Mouse (Mus musculus) adrenal gland, adult 2 months (tissue): ENCODE data around the gene Mau2. TPM values are rescaled to one million over a fixed set of nuclear protein-coding genes. Genes with fewer than 3 reads are reported as not detected.
"Not testable (repeated sequence)": the region's sequence is repeated elsewhere in the genome, so short reads cannot be mapped to it uniquely, and the experiment has no call there.

ENCODE experiments used
- DNase-seq: peaks from one replicate; pipeline ENCODE4 v3.0.0; 2021
- long read RNA-seq: library from polyadenylated mRNA; stranded (forward); transcript quantifications from one replicate; pipeline ENCODE4 v2.0.0, GENCODE M21; 2021
- polyA plus RNA-seq: library from polyadenylated mRNA; depleted of rRNA; stranded (reverse); fragments of >200 nt; gene quantifications from 2 replicates; pipeline ENCODE4 v1.2.3, GENCODE M21; 2012; rRNA removed
- total RNA-seq, 2 experiments: library from RNA; stranded (reverse); gene quantifications; 2 replicates each; pipeline ENCODE4 v1.2.3; 2021

Gene Mau2
- total RNA-seq (10 to 100 TPM; 51.1 to 53.3 TPM), polyA plus RNA-seq (98.2 and 114 TPM in 2 replicates)
- long read RNA-seq, full-length matches to known transcripts: 17 of 37 reads
- long read RNA-seq, partial matches to known transcripts: 7 of 37 reads
- long read RNA-seq, other reads (novel, unspliced or antisense): 13 of 37 reads

- peak; percentile 96 for DNase-seq
These were observed at the start of gene Mau2, which contains the start of gene Sugp1 for GRCm38 (mm10) chr8:70042583-70043455. Gene Mau2 (minus strand): TSS chr8:70042734. Gene Sugp1 (plus strand): TSS chr8:70042813.

GRCm38 (mm10) chr8:70089296-70089960 lies 46.9 kb upstream of the Mau2 start:
- DNase-seq: no peak

GRCm38 (mm10) chr8:70087836-70088650 lies 45.5 kb upstream of the Mau2 start:
- peak; percentile 50 for DNase-seq

GRCm38 (mm10) chr8:70087237-70087636 lies 44.7 kb upstream of the Mau2 start:
- no peak for DNase-seq

GRCm38 (mm10) chr8:70086151-70086550 lies 43.6 kb upstream of the Mau2 start:
- DNase-seq: no peak

GRCm38 (mm10) chr8:70084191-70085065 lies 41.9 kb upstream of the Mau2 start:
- peak; percentile 21 for DNase-seq

- peak; percentile 78 for DNase-seq
These were observed 40.8 kb upstream of the Mau2 start, which contains the start of gene Hapln4 for GRCm38 (mm10) chr8:70083285-70083684. Gene Hapln4 (plus strand): TSS chr8:70083457.

- DNase-seq: no peak
These were observed 39.4 kb upstream of the Mau2 start for GRCm38 (mm10) chr8:70081976-70082375.

- DNase-seq: no peak
These were observed 31.1 kb upstream of the Mau2 start for GRCm38 (mm10) chr8:70073682-70074081.

GRCm38 (mm10) chr8:70073120-70073519 lies 30.6 kb upstream of the Mau2 start:
- no peak for DNase-seq

GRCm38 (mm10) chr8:70072441-70073069 lies 30.0 kb upstream of the Mau2 start, which contains the start of gene Tm6sf2:
Gene Tm6sf2 (plus strand): TSS chr8:70072924.
- DNase-seq: peak; percentile 61

GRCm38 (mm10) chr8:70071836-70072440 lies 29.4 kb upstream of the Mau2 start:
- no peak for DNase-seq

- no peak for DNase-seq
These were observed 15.2 kb upstream of the Mau2 start for GRCm38 (mm10) chr8:70057721-70058120.

- not testable (repeated sequence) for DNase-seq
These were observed 7.9 kb upstream of the Mau2 start for GRCm38 (mm10) chr8:70050434-70050833.

GRCm38 (mm10) chr8:70049662-70050061 lies 7.1 kb upstream of the Mau2 start:
- no peak for DNase-seq

- DNase-seq: no peak
These were observed 1.5 kb upstream of the Mau2 start for GRCm38 (mm10) chr8:70043996-70044395.

GRCm38 (mm10) chr8:70041885-70042546 lies 518 bp downstream of the Mau2 start:
- no peak for DNase-seq

GRCm38 (mm10) chr8:70037994-70038393 lies 4.5 kb downstream of the Mau2 start:
- no peak for DNase-seq

GRCm38 (mm10) chr8:70030255-70030654 lies 12.3 kb downstream of the Mau2 start:
- DNase-seq: no peak
